Mouse (Mus musculus): Measurements from ENCODE around the gene Pdpn. TPM values are rescaled to one million over a fixed set of nuclear protein-coding genes. Genes with fewer than 3 reads are reported as not detected.
"Not testable (repeated sequence)": the region's sequence is repeated elsewhere in the genome, so short reads cannot be mapped to it uniquely, and the experiment has no call there.

Gene Pdpn
- 31.8 and 56.8 TPM in 2 replicates for total RNA-seq (2014; rRNA removed)
- polyA plus RNA-seq (2015; fragmentation: Nextera tagmentation; extraction: Ambion mirVana): 45.5 and 51.4 TPM in 2 replicates

GRCm38 (mm10) chr4:143299325-143300070, at the start of gene Pdpn:
TSS of gene Pdpn (minus strand) at chr4:143299564.
- 2% methylated on average over 31 of the region's 31 CpGs for WGBS
- TF ChIP-seq CTCF (IDR thresholded peaks at IDR 0.05; ENCODE audit: low read depth): no peak
- Histone ChIP-seq H3K4me3 (ENCODE audit: low read length) (peak within 1 kb of the TSS; percentile 35), H3K27ac (peak within 1 kb of the TSS; percentile 67), H3K36me3 (ENCODE audit: insufficient read depth, low read length) (no peaks in the 10 kb centered on the region), H3K27me3 (ENCODE audit: insufficient read depth, low read length) (peaks cover 3% of the 10 kb centered on the region; the same call in 1 of the 2 replicates), H3K4me2 (ENCODE audit: low read depth, low read length) (peak within 1 kb of the TSS; percentile 63), H3K4me1 (ENCODE audit: insufficient read depth, low read length) (peaks cover 10% of the 10 kb centered on the region; the same call in 1 of the 2 replicates), H3K9me3 (ENCODE audit: low read length) (no peaks in the 10 kb centered on the region), H3K9ac (replicated peaks; ENCODE audit: low read length) (peak within 1 kb of the TSS; percentile 31; the same call in 1 of the 2 replicates)
- ATAC-seq (peak; percentile 78), DNase-seq (ENCODE audit: low spot score) (peak; percentile 83)

- H3K4me2 ChIP-seq (ENCODE audit: low read depth, low read length): no peak overlapping the region
- no peaks in the 10 kb centered on the region for H3K9me3 ChIP-seq (ENCODE audit: low read length)
- 25% methylated on average over 5 of the region's 5 CpGs for WGBS
- TF ChIP-seq CTCF (IDR thresholded peaks at IDR 0.05; ENCODE audit: low read depth): no peak
- no peak overlapping the region for H3K4me3 ChIP-seq (ENCODE audit: low read length)
- H3K36me3 ChIP-seq (ENCODE audit: insufficient read depth, low read length): no peaks in the 10 kb centered on the region
- H3K27ac ChIP-seq: no peak overlapping the region
- DNase-seq (ENCODE audit: low spot score) (peak; percentile 14), ATAC-seq (no peak)
- H3K9ac ChIP-seq (replicated peaks; ENCODE audit: low read length): no peak overlapping the region
- peaks cover 21% of the 10 kb centered on the region; the same call in 1 of the 2 replicates for H3K27me3 ChIP-seq (ENCODE audit: insufficient read depth, low read length)
- peaks cover 8% of the 10 kb centered on the region; the same call in 1 of the 2 replicates for H3K4me1 ChIP-seq (ENCODE audit: insufficient read depth, low read length)
Measured at GRCm38 (mm10) chr4:143348678-143349077, 49.3 kb upstream of the Pdpn start.

- ATAC-seq: not testable (repeated sequence)
- peaks cover 10% of the 10 kb centered on the region; the same call in 1 of the 2 replicates for H3K27me3 ChIP-seq (ENCODE audit: insufficient read depth, low read length)
Measured at GRCm38 (mm10) chr4:143345491-143345890, 46.1 kb upstream of the Pdpn start.

GRCm38 (mm10) chr4:143341470-143341869, 42.1 kb upstream of the Pdpn start:
- H3K9me3 ChIP-seq (ENCODE audit: low read length): no peaks in the 10 kb centered on the region
- H3K27me3 ChIP-seq (ENCODE audit: insufficient read depth, low read length): no peaks in the 10 kb centered on the region
- DNase-seq (ENCODE audit: low spot score) (no peak), ATAC-seq (0 out of 2 replicates have a peak, but pooled peaks have one; percentile 32)
- WGBS: 59% methylated on average over 7 of the region's 7 CpGs
- H3K4me3 ChIP-seq (ENCODE audit: low read length): no peak overlapping the region
- TF ChIP-seq CTCF (IDR thresholded peaks at IDR 0.05; ENCODE audit: low read depth): no peak
- H3K4me2 ChIP-seq (ENCODE audit: low read depth, low read length): no peak overlapping the region
- H3K36me3 ChIP-seq (ENCODE audit: insufficient read depth, low read length): no peaks in the 10 kb centered on the region
- H3K9ac ChIP-seq (replicated peaks; ENCODE audit: low read length): no peak overlapping the region
- no peak overlapping the region for H3K27ac ChIP-seq
- no peaks in the 10 kb centered on the region for H3K4me1 ChIP-seq (ENCODE audit: insufficient read depth, low read length)

More at GRCm38 (mm10) chr4:143345491-143345890, 46.1 kb upstream of the Pdpn start:
- H3K9me3 ChIP-seq (ENCODE audit: low read length); H3K4me2 ChIP-seq (ENCODE audit: low read depth, low read length); H3K4me3 ChIP-seq (ENCODE audit: low read length); DNase-seq (ENCODE audit: low spot score); H3K36me3 ChIP-seq (ENCODE audit: insufficient read depth, low read length); H3K4me1 ChIP-seq (ENCODE audit: insufficient read depth, low read length); H3K27ac ChIP-seq; H3K9ac ChIP-seq (replicated peaks; ENCODE audit: low read length): not testable (repeated sequence)
- WGBS: 89% methylated on average over 5 of the region's 5 CpGs

- no peaks in the 10 kb centered on the region for H3K27me3 ChIP-seq (ENCODE audit: insufficient read depth, low read length)
- no peaks in the 10 kb centered on the region for H3K4me1 ChIP-seq (ENCODE audit: insufficient read depth, low read length)
- no peak overlapping the region for H3K4me2 ChIP-seq (ENCODE audit: low read depth, low read length)
- no peak overlapping the region for H3K9ac ChIP-seq (replicated peaks; ENCODE audit: low read length)
- DNase-seq (ENCODE audit: low spot score) (no peak), ATAC-seq (no peak)
- no peak for TF ChIP-seq CTCF (IDR thresholded peaks at IDR 0.05; ENCODE audit: low read depth)
- no peak overlapping the region for H3K4me3 ChIP-seq (ENCODE audit: low read length)
- H3K36me3 ChIP-seq (ENCODE audit: insufficient read depth, low read length): no peaks in the 10 kb centered on the region
- WGBS: 75% methylated on average over 13 of the region's 13 CpGs
- no peak overlapping the region for H3K27ac ChIP-seq
- no peaks in the 10 kb centered on the region for H3K9me3 ChIP-seq (ENCODE audit: low read length)
Measured at GRCm38 (mm10) chr4:143339808-143340207, 40.4 kb upstream of the Pdpn start.

GRCm38 (mm10) chr4:143336096-143336495, 36.7 kb upstream of the Pdpn start:
- 54% methylated on average over 2 of the region's 2 CpGs for WGBS
- no peak for ATAC-seq

GRCm38 (mm10) chr4:143334995-143335394, 35.6 kb upstream of the Pdpn start:
- Histone ChIP-seq H3K36me3 (ENCODE audit: insufficient read depth, low read length) (no peaks in the 10 kb centered on the region), H3K4me2 (ENCODE audit: low read depth, low read length) (no peak overlapping the region)

More at GRCm38 (mm10) chr4:143336096-143336495, 36.7 kb upstream of the Pdpn start:
- H3K36me3 ChIP-seq (ENCODE audit: insufficient read depth, low read length): no peaks in the 10 kb centered on the region
- no peak overlapping the region for H3K27ac ChIP-seq
- H3K4me3 ChIP-seq (ENCODE audit: low read length): no peak overlapping the region
- no peaks in the 10 kb centered on the region for H3K4me1 ChIP-seq (ENCODE audit: insufficient read depth, low read length)
- no peak for DNase-seq (ENCODE audit: low spot score)
- H3K9ac ChIP-seq (replicated peaks; ENCODE audit: low read length): no peak overlapping the region
- H3K4me2 ChIP-seq (ENCODE audit: low read depth, low read length): no peak overlapping the region
- TF ChIP-seq CTCF (IDR thresholded peaks at IDR 0.05; ENCODE audit: low read depth): no peak
- H3K27me3 ChIP-seq (ENCODE audit: insufficient read depth, low read length): no peaks in the 10 kb centered on the region
- H3K9me3 ChIP-seq (ENCODE audit: low read length): no peaks in the 10 kb centered on the region

More at GRCm38 (mm10) chr4:143334995-143335394, 35.6 kb upstream of the Pdpn start:
- no peak for DNase-seq (ENCODE audit: low spot score)
- 94% methylated on average over 17 of the region's 17 CpGs for WGBS
- Histone ChIP-seq H3K27ac (no peak overlapping the region), H3K9ac (replicated peaks; ENCODE audit: low read length) (no peak overlapping the region), H3K4me1 (ENCODE audit: insufficient read depth, low read length) (no peaks in the 10 kb centered on the region), H3K27me3 (ENCODE audit: insufficient read depth, low read length) (no peaks in the 10 kb centered on the region), H3K4me3 (ENCODE audit: low read length) (no peak overlapping the region), H3K9me3 (ENCODE audit: low read length) (no peaks in the 10 kb centered on the region)
- no peak for TF ChIP-seq CTCF (IDR thresholded peaks at IDR 0.05; ENCODE audit: low read depth)
- ATAC-seq: no peak

Measured in hindbrain, postnatal 0 days (tissue).